Mouse (Mus musculus) embryonic facial prominence, embryonic 10.5 days (tissue): ENCODE results near the gene Rplp0. TPM values are rescaled to one million over a fixed set of nuclear protein-coding genes. Genes with fewer than 3 reads are reported as not detected.

Experiments
- DNase-seq: peaks from one replicate; pipeline ENCODE4 v3.0.0-alpha.2; 2017; ENCODE audit warnings: low spot score
- H3K27ac ChIP-seq: fragments of 300-500 bp; sonication (generic); replicated peaks from 2 replicates; pipeline ENCODE4 v1.5.1; 2016; ENCODE audit warnings: mild to moderate bottlenecking
- H3K27me3 ChIP-seq: fragments of 300-500 bp; sonication (generic); replicated peaks from 2 replicates; pipeline ENCODE4 v1.6.1; 2016; ENCODE audit warnings: low read depth, mild to moderate bottlenecking; ENCODE audit not compliant: poor library complexity, severe bottlenecking
- H3K36me3 ChIP-seq: fragments of 300-500 bp; sonication (generic); replicated peaks from 2 replicates; pipeline ENCODE4 v1.6.1; 2016; ENCODE audit warnings: mild to moderate bottlenecking, moderate library complexity
- H3K4me1 ChIP-seq: fragments of 300-500 bp; sonication (generic); 2 replicates; pipeline ENCODE4 v1.6.1; 2016
- H3K4me3 ChIP-seq: fragments of 300-500 bp; sonication (generic); 2 replicates; pipeline ENCODE4 v1.5.1; 2016; ENCODE audit warnings: mild to moderate bottlenecking, moderate library complexity
- H3K9me3 ChIP-seq: fragments of 300-500 bp; sonication (generic); 2 replicates; pipeline ENCODE4 v1.6.1; 2016; ENCODE audit warnings: mild to moderate bottlenecking
- WGBS: fragments of 180-500 bp; shearing (Covaris S2); methylation state at CpG from one replicate; pipeline ENCODE4 v1.1.7; 2016; 5-methylcytosine and 5-hydroxymethylcytosine counted together
- microRNA-seq: library from miRNA; unstranded; fragments of <30 nt; microRNA quantifications from one replicate; pipeline ENCODE4, GENCODE M21; 2017
- polyA plus RNA-seq: library from polyadenylated mRNA; unstranded; fragments of >200 nt; fragmentation: Nextera tagmentation; extraction: Ambion mirVana; gene quantifications from 2 replicates; pipeline ENCODE4 v1.2.1, GENCODE M21; 2016

The Rplp0 gene
- polyA plus RNA-seq, 1 experiment from 2014 or later, result 1,413 TPM

DNA sequence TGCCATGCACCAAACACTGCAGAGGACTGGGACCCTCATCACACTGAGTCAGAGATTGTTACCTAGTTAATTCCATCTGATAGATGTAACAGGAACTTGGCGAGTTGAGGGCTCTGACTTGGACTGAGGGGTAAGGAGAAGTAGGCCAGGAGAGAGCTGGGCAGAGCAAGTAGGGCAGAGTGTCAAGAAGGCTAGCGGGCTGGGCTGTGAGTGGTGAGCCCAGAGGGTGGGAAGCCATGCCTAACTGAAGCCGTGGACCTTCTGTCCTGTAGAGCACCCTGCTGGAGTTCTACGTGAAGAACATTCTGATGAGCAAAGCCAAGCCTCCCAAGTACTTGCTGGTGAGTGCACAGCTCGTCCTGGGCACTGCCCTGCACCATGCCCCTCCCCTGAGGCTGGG, 20.1 kb downstream of the Rplp0 start:
- peaks cover 100% of the 10 kb centered on the region for H3K36me3 ChIP-seq
- H3K4me1 ChIP-seq, result no peaks in the 10 kb centered on the region
- peaks cover 20% of the 10 kb centered on the region for H3K9me3 ChIP-seq
- WGBS, result 87% methylated on average over 5 of the region's 5 CpGs
- H3K27me3 ChIP-seq, result no peaks in the 10 kb centered on the region
- no peak overlapping the region for H3K27ac ChIP-seq
- no peak for DNase-seq
- H3K4me3 ChIP-seq, result no peak overlapping the region

- Histone ChIP-seq H3K4me3 (no peak overlapping the region), H3K27ac (no peak overlapping the region)
- WGBS, result 92% methylated on average over 14 of the region's 14 CpGs
These were observed 21.1 kb downstream of the Rplp0 start for GRCm38 (mm10) chr5:115580229-115581001.

GRCm38 (mm10) chr5:115581662-115582061, 22.4 kb downstream of the Rplp0 start:
- DNase-seq, result no peak
- 96% methylated on average over 9 of the region's 9 CpGs for WGBS
- H3K27me3 ChIP-seq, result no peaks in the 10 kb centered on the region
- peaks cover 100% of the 10 kb centered on the region for H3K36me3 ChIP-seq
- peaks cover 20% of the 10 kb centered on the region for H3K9me3 ChIP-seq
- no peak overlapping the region for H3K4me3 ChIP-seq
- no peaks in the 10 kb centered on the region for H3K4me1 ChIP-seq
- H3K27ac ChIP-seq, result no peak overlapping the region

More at GRCm38 (mm10) chr5:115580229-115581001, 21.1 kb downstream of the Rplp0 start:
- no peaks in the 10 kb centered on the region for H3K4me1 ChIP-seq
- no peaks in the 10 kb centered on the region for H3K27me3 ChIP-seq
- H3K36me3 ChIP-seq, result peaks cover 100% of the 10 kb centered on the region
- H3K9me3 ChIP-seq, result peaks cover 20% of the 10 kb centered on the region
- no peak for DNase-seq

DNA sequence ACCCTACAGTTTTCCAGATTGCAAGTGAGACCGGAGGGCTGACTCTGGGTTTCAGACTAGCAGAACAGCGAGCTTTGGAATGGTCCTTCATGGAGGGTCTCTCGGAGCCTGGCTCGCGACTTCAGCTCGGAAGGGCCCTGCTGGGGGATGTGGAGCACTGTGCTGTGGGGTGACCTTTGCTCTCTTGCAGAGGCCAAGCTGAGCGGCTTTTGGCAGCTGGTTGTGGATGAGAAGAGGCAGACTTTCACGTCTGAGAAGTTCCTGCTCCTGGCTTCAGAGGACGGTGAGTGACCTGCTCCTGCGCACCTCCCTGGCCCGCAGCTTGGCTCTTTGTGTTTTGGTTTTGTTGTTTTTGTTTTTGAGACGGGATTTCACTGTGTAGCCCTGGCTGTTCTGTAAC, 26.3 kb downstream of the Rplp0 start:
- Histone ChIP-seq H3K4me3 (no peak overlapping the region), H3K36me3 (peaks cover 99% of the 10 kb centered on the region), H3K27me3 (no peaks in the 10 kb centered on the region), H3K27ac (no peak overlapping the region), H3K4me1 (no peaks in the 10 kb centered on the region), H3K9me3 (peaks cover 20% of the 10 kb centered on the region)
- no peak for DNase-seq
- WGBS, result 91% methylated on average over 12 of the region's 12 CpGs

- H3K9me3 ChIP-seq, result peaks cover 20% of the 10 kb centered on the region
- H3K27ac ChIP-seq, result no peak overlapping the region
- H3K27me3 ChIP-seq, result no peaks in the 10 kb centered on the region
- peaks cover 99% of the 10 kb centered on the region for H3K36me3 ChIP-seq
- no peak for DNase-seq
- 87% methylated on average over 15 of the region's 15 CpGs for WGBS
- no peak overlapping the region for H3K4me3 ChIP-seq
- no peaks in the 10 kb centered on the region for H3K4me1 ChIP-seq
These were observed 26.9 kb downstream of the Rplp0 start for GRCm38 (mm10) chr5:115586166-115586565.

- Histone ChIP-seq H3K4me1 (no peaks in the 10 kb centered on the region), H3K36me3 (peaks cover 99% of the 10 kb centered on the region), H3K9me3 (peaks cover 17% of the 10 kb centered on the region), H3K4me3 (no peak overlapping the region), H3K27me3 (no peaks in the 10 kb centered on the region), H3K27ac (no peak overlapping the region)
- no peak for DNase-seq
- 96% methylated on average over 2 of the region's 2 CpGs for WGBS
These were observed 27.5 kb downstream of the Rplp0 start for GRCm38 (mm10) chr5:115586780-115587179.

- H3K27ac ChIP-seq, result no peak overlapping the region
- DNase-seq, result no peak
- no peaks in the 10 kb centered on the region for H3K9me3 ChIP-seq
- no peak overlapping the region for H3K4me3 ChIP-seq
- 87% methylated on average over 11 of the region's 11 CpGs for WGBS
- no peaks in the 10 kb centered on the region for H3K4me1 ChIP-seq
- no peaks in the 10 kb centered on the region for H3K27me3 ChIP-seq
- peaks cover 99% of the 10 kb centered on the region for H3K36me3 ChIP-seq
These were observed 31.8 kb downstream of the Rplp0 start for GRCm38 (mm10) chr5:115591028-115591427.

DNA sequence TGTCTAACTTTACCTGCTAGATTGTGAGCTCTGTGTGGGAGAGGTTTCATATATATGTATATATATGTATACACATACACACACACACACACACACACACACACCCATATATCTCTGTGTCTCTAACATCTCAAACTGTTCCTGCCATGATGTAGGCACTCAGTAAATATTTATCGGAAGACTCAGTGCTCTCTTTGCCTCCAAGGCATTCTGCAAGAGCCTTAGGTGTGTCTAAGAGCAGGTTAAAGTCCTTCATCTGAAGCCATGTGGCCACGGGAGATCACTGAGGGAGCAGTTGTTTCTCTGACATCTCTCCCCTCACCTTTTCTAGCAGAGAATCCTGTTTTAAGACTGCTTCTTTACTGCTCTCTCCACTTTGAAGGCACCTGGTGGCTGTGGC, 32.2 kb downstream of the Rplp0 start:
- Histone ChIP-seq H3K36me3 (peaks cover 99% of the 10 kb centered on the region), H3K4me3 (no peak overlapping the region), H3K4me1 (no peaks in the 10 kb centered on the region), H3K27me3 (no peaks in the 10 kb centered on the region), H3K9me3 (no peaks in the 10 kb centered on the region), H3K27ac (no peak overlapping the region)
- DNase-seq, result no peak
- WGBS, result 89% methylated on average over 2 of the region's 2 CpGs

GRCm38 (mm10) chr5:115603561-115603960, 44.3 kb downstream of the Rplp0 start:
- 96% methylated on average over 6 of the region's 6 CpGs for WGBS
- Histone ChIP-seq H3K4me3 (no peak overlapping the region), H3K36me3 (peaks cover 99% of the 10 kb centered on the region), H3K9me3 (no peaks in the 10 kb centered on the region), H3K27ac (no peak overlapping the region), H3K27me3 (no peaks in the 10 kb centered on the region), H3K4me1 (no peaks in the 10 kb centered on the region)
- no peak for DNase-seq

GRCm38 (mm10) chr5:115611566-115611965, 52.3 kb downstream of the Rplp0 start:
- H3K36me3 ChIP-seq, result peaks cover 100% of the 10 kb centered on the region
- H3K4me3 ChIP-seq, result no peak overlapping the region
- 93% methylated on average over 11 of the region's 11 CpGs for WGBS
- H3K9me3 ChIP-seq, result no peaks in the 10 kb centered on the region
- H3K27ac ChIP-seq, result no peak overlapping the region
- no peak for DNase-seq
- no peaks in the 10 kb centered on the region for H3K27me3 ChIP-seq
- no peaks in the 10 kb centered on the region for H3K4me1 ChIP-seq

Small RNAs within 50 kb of the gene (microRNA-seq; reads per million reads assigned to microRNA genes)
- gene Mir7029, result 0.91 reads per million

Other genes starting within 250 kb of the Rplp0 start
- gene Srsf9, start 232.3 kb upstream of the Rplp0 start, polyA plus RNA-seq, result 391 and 411 TPM in 2 replicates
- 34.8 and 38.0 TPM in 2 replicates for gene Gatc, start 218.3 kb upstream of the Rplp0 start, polyA plus RNA-seq
- gene Triap1, start 218.2 kb upstream of the Rplp0 start, polyA plus RNA-seq, result 54.2 and 55.7 TPM in 2 replicates
- 716 and 739 TPM in 2 replicates for gene Cox6a1, start 210.5 kb upstream of the Rplp0 start, polyA plus RNA-seq
- 86.3 and 111 TPM in 2 replicates for gene Msi1, start 129.9 kb upstream of the Rplp0 start, polyA plus RNA-seq
- gene Pla2g1b, start 93.2 kb upstream of the Rplp0 start, polyA plus RNA-seq, result not detected in 2 replicates
- gene Sirt4, start 74.7 kb upstream of the Rplp0 start, polyA plus RNA-seq, result 14.5 and 16.0 TPM in 2 replicates
- 50.3 and 50.6 TPM in 2 replicates for gene Pxn, start 52.8 kb upstream of the Rplp0 start, polyA plus RNA-seq
- gene Gcn1l1, start 5.8 kb downstream of the Rplp0 start, polyA plus RNA-seq, result 65.0 and 65.1 TPM in 2 replicates
- 14.9 and 15.1 TPM in 2 replicates for gene Rab35, start 72.4 kb downstream of the Rplp0 start, polyA plus RNA-seq
- 8.7 and 9.1 TPM in 2 replicates for gene Bicdl1, start 172.2 kb downstream of the Rplp0 start, polyA plus RNA-seq